In genomic region chr4:130876016-130876726, GRCm38 (mm10) we compare ENCODE assay signal across 27 mouse cellular contexts. TPM values are rescaled to one million over a fixed set of nuclear protein-coding genes. Genes with fewer than 3 reads are reported as not detected.
DNase-seq lines count a peak whose midpoint lies in the region; ATAC-seq lines count a peak whose summit lies in the region.
"Had no signal": no experiment of that assay in that cellular context is flagged by ENCODE, and none has a peak within 500 bp of the region (broad histone marks: within the 10 kb centered on the region; RNA-seq: fewer than 3 reads in every experiment).

No protein-coding gene starts in this region.

- no peak overlapping the region for H3K27ac ChIP-seq in midbrain, embryonic 11.5 days (ENCODE audit: low read depth, low read length)
- no peak overlapping the region for H3K27ac ChIP-seq in midbrain, embryonic 16.5 days (ENCODE audit: low read length)
- peak overlapping the region; percentile 44 for H3K27ac ChIP-seq in embryonic facial prominence, embryonic 10.5 days (replicated peaks)
- H3K27ac ChIP-seq: embryonic facial prominence, embryonic 15.5 days; heart, embryonic 10.5 days; left cerebral cortex, adult 2 months; liver, embryonic 13.5 days; midbrain, embryonic 13.5 days; neural tube, embryonic 13.5 days had no signal

- H3K36me3 ChIP-seq in midbrain, embryonic 11.5 days (ENCODE audit: control insufficient read depth, insufficient read depth, low read length), result no peaks in the 10 kb centered on the region
- no peaks in the 10 kb centered on the region for H3K36me3 ChIP-seq in midbrain, embryonic 16.5 days (ENCODE audit: control insufficient read depth, insufficient read depth, low read length)
- no peaks in the 10 kb centered on the region for H3K36me3 ChIP-seq in embryonic facial prominence, embryonic 10.5 days (replicated peaks)
- H3K36me3 ChIP-seq: embryonic facial prominence, embryonic 15.5 days; heart, embryonic 10.5 days; liver, embryonic 13.5 days; midbrain, embryonic 13.5 days; neural tube, embryonic 13.5 days had no signal

- no peak for DNase-seq in frontal cortex, postnatal 14 days (ENCODE audit: low spot score in 2 of 2)
- no peak for DNase-seq in midbrain, embryonic 11.5 days (ENCODE audit: low spot score, missing footprints)
- peak; percentile 74 for DNase-seq in adrenal gland, adult 8-10 months
- DNase-seq in embryonic facial prominence, embryonic 10.5 days (ENCODE audit: low spot score), result peak; percentile 45
- no peak for DNase-seq in layer of hippocampus, adult 9-10 months (ENCODE audit: low spot score)
- DNase-seq in layer of hippocampus, postnatal 36 days, result no peak
- DNase-seq: cerebellum, adult 18-20 months; cerebellum, postnatal 25 days; gastrocnemius, postnatal 10 days; kidney, adult 18-20 months; kidney, postnatal 14 days; layer of hippocampus, adult 9-11 months; liver, embryonic 13.5 days; lung, adult 2 months; lung, postnatal 14 days; right cerebral cortex, adult 18-20 months; right cerebral cortex, postnatal 4 days; thymus, adult 2 months had no signal

- no peak overlapping the region for H3K9ac ChIP-seq in midbrain, embryonic 11.5 days (ENCODE audit: low read length)
- no peak overlapping the region for H3K9ac ChIP-seq in midbrain, embryonic 16.5 days (ENCODE audit: low read depth, low read length)
- H3K9ac ChIP-seq: embryonic facial prominence, embryonic 15.5 days; liver, embryonic 13.5 days; midbrain, embryonic 13.5 days; neural tube, embryonic 13.5 days had no signal

- H3K4me2 ChIP-seq in midbrain, embryonic 11.5 days, result no peak overlapping the region
- no peak overlapping the region for H3K4me2 ChIP-seq in midbrain, embryonic 16.5 days (ENCODE audit: low read length)
- H3K4me2 ChIP-seq: embryonic facial prominence, embryonic 15.5 days; liver, embryonic 13.5 days; midbrain, embryonic 13.5 days; neural tube, embryonic 13.5 days had no signal

- ATAC-seq in frontal cortex, adult (ENCODE audit: low TSS enrichment), result peak; percentile 56
- ATAC-seq in midbrain, embryonic 11.5 days (ENCODE audit: low FRiP score), result peak; percentile 49; the same call in 1 of the 2 replicates
- no peak for ATAC-seq in midbrain, embryonic 16.5 days
- ATAC-seq: forebrain, embryonic 14.5 days; midbrain, embryonic 13.5 days had no signal

- H3K4me1 ChIP-seq in midbrain, embryonic 11.5 days (ENCODE audit: control insufficient read depth, insufficient read depth, low read length), result peaks cover 9% of the 10 kb centered on the region; the same call in 1 of the 2 replicates
- peaks cover 24% of the 10 kb centered on the region for H3K4me1 ChIP-seq in midbrain, embryonic 16.5 days (ENCODE audit: control insufficient read depth, insufficient read depth, low read length)
- peaks cover 68% of the 10 kb centered on the region for H3K4me1 ChIP-seq in embryonic facial prominence, embryonic 10.5 days

- H3K27me3 ChIP-seq in midbrain, embryonic 11.5 days (ENCODE audit: control insufficient read depth, insufficient read depth, low read length), result peaks cover 2% of the 10 kb centered on the region; the same call in 1 of the 2 replicates
- H3K27me3 ChIP-seq in midbrain, embryonic 16.5 days (ENCODE audit: control insufficient read depth, insufficient read depth, low read depth, low read length), result no peaks in the 10 kb centered on the region
- peaks cover 41% of the 10 kb centered on the region for H3K27me3 ChIP-seq in embryonic facial prominence, embryonic 10.5 days (replicated peaks; ENCODE audit: low read depth, poor library complexity, severe bottlenecking)

- H3K4me3 ChIP-seq in midbrain, embryonic 11.5 days (ENCODE audit: low read depth, low read length), result no peak overlapping the region
- H3K4me3 ChIP-seq in midbrain, embryonic 16.5 days (ENCODE audit: low read depth, low read length), result no peak overlapping the region
- no peak overlapping the region for H3K4me3 ChIP-seq in embryonic facial prominence, embryonic 10.5 days
- H3K4me3 ChIP-seq: embryonic facial prominence, embryonic 15.5 days; heart, embryonic 10.5 days; left cerebral cortex, adult 2 months; liver, embryonic 13.5 days; midbrain, embryonic 13.5 days; myocyte; neural tube, embryonic 13.5 days had no signal

- H3K9me3 ChIP-seq in midbrain, embryonic 11.5 days (ENCODE audit: control insufficient read depth, low read length), result no peaks in the 10 kb centered on the region
- no peaks in the 10 kb centered on the region for H3K9me3 ChIP-seq in midbrain, embryonic 16.5 days (replicated peaks; ENCODE audit: control insufficient read depth, low read length, poor library complexity, severe bottlenecking)
- no peaks in the 10 kb centered on the region for H3K9me3 ChIP-seq in embryonic facial prominence, embryonic 10.5 days
- H3K9me3 ChIP-seq: embryonic facial prominence, embryonic 15.5 days; heart, embryonic 10.5 days; liver, embryonic 13.5 days; midbrain, embryonic 13.5 days; neural tube, embryonic 13.5 days had no signal

- WGBS in midbrain, embryonic 11.5 days, result 61% methylated on average over 14 of the region's 14 CpGs
- 49% methylated on average over 14 of the region's 14 CpGs for WGBS in midbrain, embryonic 16.5 days
- 50% methylated on average over 14 of the region's 14 CpGs for WGBS in embryonic facial prominence, embryonic 10.5 days

RNA-seq across cellular contexts. Expression of gene Laptm5, which starts 36.8 kb away (rescaled TPM):
- polyA plus RNA-seq in midbrain, embryonic 11.5 days (2014; fragmentation: Nextera tagmentation; extraction: Ambion mirVana), result 22.0 and 27.3 TPM in 2 replicates
- 22.0 and 22.3 TPM in 2 replicates for polyA plus RNA-seq in midbrain, embryonic 16.5 days (2015; fragmentation: Nextera tagmentation; extraction: Ambion mirVana)
- 10 to 100 TPM; 21.1 to 57.8 (median 37.6) TPM for total RNA-seq in adrenal gland, adult 8-10 months (2022)
- 13.0 and 16.4 TPM in 2 replicates for polyA plus RNA-seq in embryonic facial prominence, embryonic 10.5 days (2016; fragmentation: Nextera tagmentation; extraction: Ambion mirVana)
- 10 to 100 TPM; 30.3 to 31.0 TPM for total RNA-seq in layer of hippocampus, postnatal 36 days (2021)

Comparison
In these comparisons a context has a peak if more than half of its experiments do, and no peak if none do; other contexts are left out.
1. DNase-seq: peak in adrenal gland, adult 8-10 months (single experiment) and embryonic facial prominence, embryonic 10.5 days (single experiment); none in frontal cortex, postnatal 14 days (0 of 2), midbrain, embryonic 11.5 days (single experiment), layer of hippocampus, adult 9-10 months (single experiment) and layer of hippocampus, postnatal 36 days (0 of 2).